Mouse (Mus musculus) mesoderm, embryonic 11.5 days (tissue): ENCODE measurements around the gene Best2.

Experiments
- DNase-seq: peaks from one replicate; pipeline ENCODE4 v3.0.0-alpha.2; 2012; ENCODE audit warnings: low read depth, low spot score

Best2 gene

DNA sequence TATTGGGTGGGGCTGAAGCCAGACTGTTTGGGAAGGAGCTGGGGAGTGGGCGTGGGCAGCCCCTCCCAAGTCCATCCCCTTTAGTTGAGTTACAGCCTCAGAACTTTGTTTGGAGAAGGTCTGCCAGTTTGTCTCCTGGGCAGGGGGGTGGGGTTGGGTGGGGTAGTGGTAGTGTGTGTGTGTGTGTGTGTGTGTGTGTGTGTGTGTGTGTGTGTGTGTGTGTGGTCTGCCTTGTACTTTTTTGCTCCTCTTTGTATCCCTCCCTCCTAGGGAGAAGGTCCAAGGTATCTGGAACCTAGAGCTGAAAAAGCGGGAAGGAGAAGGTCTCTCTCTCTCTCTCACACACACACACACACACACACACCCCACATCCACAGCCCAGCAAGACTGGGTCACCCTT lies at the start of gene Best2:
Gene Best2 (minus strand): TSS at position 101 of the 400 bp plus-strand sequence.
- no peak for DNase-seq

DNA sequence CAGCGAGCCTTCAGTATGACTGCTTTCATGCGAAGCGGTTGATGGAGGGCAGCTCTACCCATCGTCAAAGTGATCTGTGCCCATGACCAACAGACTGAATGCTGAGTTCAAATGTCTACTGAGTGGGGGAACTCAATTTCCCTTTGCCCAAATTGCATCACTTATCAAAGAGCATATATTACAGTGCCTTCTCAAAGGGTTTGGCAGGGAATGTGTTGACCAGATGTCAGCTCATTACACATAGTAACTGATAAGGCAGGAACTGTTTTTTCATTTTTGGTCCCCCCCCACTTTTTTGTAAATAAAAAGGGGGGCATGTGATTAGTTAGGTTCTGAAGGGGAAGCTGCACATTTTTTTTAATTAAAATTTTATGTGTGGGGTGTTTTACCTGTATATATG lies 48.3 kb upstream of the Best2 start:
- no peak for DNase-seq

DNA sequence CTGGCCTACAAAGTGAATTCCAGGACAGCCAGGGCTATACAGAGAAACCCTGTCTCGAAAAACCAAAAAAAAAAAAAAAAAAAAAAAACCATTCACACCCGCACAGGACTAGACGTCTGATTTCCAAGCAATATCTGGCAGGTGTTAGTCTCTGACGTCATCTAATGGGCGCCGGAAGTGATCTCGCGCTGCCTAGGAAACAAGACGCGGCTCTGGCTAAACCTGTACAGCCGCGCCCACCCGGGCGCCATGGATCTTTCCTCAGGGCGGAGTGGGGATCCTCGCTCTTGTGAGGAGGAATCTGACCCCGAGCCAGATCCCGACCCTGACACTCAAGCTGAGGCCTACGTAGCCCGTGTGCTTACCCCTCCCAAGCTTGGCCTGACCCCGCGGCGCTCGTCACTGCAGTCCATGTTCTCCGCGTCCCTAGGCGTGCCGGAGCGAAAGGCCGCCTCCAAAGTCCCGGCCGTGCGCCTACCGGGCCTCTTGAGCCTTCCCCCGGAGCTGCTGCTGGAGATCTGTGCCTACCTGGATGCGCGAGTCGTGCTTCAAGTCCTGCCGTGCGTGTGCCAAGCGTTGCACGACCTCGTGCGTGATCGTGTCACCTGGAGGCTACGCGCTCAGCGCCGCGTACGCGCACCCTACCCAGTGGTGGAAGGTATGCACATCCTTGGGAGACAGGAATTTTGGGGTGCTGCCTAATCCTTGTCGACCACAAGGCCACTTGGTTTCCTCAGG lies 45.7 kb upstream of the Best2 start, which contains the start of gene Fbxw9:
Gene Fbxw9 (plus strand): TSS at position 177 of the 738 bp plus-strand sequence.
- peak; percentile 94 for DNase-seq

DNA sequence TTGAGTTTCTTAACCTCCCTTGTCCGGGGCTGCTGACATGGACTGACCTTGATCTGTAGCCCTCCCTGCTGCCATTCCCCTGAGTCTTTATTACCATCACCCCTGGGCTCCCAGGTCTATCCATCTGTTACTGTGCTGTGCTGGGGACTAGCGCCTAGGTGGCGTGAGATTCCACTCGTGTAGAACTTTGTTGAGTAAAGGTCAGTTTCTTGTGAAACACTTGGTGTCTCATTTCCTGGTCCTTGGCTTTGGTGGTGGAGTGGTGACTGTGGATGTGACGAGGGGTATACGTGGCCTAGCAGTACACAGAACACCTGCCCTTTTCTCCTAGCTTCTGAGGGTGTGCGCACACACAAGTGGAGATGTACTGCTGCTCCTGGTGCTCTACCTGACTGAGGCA lies 43.0 kb upstream of the Best2 start:
- no peak for DNase-seq

DNA sequence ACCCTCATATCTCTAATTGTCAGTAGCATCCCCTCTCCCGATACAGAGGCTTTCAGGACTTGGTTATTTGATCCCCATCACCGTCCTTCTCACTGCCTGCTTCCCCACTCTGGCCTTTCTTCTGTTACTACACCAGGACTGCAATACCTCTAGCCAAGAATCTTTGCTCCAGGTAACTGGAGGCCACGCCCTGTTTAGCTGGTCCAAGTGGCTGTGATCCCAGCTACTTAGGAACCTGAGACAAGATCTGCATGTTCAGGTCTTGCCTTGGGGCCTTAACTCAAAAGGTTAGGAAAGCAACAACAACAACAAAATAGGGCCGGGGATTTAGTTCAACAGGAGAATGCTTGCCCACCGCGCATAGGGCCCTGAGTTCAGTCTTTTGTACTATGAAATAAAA lies 29.3 kb upstream of the Best2 start:
- DNase-seq = no peak

DNA sequence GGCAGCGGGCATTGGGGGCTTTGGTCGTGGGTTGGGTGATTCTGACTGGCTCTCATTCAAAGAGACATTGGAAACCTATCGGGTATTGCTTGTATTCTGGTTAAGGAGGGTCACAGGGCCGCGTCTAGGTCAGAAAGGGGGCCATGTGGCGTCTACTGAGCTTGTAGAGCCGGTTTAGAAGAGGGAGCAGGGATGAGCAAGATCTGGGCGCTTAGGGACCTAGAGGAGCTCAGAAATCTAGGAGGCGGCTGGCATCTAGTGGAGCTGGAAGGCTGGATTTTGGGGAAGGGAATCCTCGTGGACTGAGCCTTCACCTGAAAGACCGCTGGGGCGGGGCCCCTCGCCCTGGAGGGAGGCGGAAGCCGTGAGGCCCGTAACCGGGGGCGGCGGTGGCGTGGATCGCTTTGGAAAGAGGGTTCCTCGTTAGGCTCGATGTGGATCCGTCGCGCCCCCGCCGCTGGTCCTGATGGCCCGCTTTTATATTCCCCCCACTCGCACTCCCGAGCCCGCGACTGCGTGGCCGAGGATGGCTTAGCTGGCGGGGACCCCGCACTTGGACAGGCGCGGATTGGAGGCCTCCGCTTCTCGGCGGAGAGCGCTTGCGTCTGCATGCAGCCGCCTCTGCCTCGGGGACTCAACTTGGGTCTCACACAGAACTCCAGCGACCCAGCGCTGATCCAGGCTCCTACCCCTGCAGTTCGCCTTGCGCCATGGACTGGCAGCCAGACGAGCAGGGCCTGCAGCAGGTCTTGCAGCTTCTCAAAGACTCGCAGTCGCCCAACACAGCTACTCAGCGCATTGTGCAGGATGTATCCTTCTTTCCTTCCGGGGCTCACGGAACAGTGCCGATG lies 23.6 kb upstream of the Best2 start:
- DNase-seq = peak; percentile 32

DNA sequence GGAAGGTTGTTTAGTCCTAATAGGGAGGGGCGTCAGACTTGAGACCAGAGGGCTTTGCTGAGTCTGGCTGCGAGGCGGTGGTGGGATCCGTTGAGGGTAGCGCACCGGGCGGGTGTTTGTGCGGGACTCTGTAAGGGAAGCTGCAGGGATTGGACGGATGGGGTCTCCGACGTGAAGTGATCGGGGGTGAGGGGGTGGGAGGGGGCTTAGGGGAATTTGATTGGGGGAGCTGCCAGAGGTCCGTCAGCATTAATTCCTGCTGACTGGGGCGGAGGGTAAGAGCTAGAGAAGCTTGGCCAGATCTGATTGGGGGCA lies 23.0 kb upstream of the Best2 start:
- DNase-seq = peak; percentile 78

DNA sequence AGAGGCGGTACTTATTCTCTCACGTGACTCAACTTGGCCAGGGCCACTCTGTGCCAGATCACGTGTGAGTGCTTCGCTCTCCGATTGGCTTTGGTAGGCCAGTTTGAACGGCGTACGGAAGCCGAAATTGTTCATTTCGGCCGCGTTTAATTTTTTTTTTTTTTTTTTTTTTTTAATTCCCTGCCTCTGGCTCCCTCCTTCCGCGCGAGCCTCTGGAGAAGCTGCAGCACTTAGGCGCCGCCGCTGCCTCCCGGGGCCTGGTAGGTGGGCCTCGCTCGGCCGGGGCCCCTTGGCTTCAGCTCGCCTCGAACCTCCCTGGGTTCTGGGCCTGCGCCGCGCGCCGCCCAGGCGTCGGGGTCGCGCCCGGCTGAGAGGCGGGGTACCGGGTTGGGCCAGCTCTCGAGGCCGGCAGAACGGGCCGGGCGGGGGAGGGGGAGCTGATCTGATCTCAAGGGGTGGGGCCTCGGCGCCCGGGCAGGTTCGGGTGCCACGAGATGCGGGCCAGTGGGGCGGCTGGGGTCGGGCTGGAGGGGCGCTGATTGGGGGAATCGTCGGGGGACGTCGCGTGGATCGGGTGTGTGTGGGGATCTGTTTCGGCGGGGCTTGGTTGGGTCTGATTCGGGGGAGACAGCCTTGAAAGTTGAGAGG lies 22.5 kb upstream of the Best2 start, which contains the start of gene Tnpo2:
Gene Tnpo2 (plus strand): TSS at position 198 of the 648 bp plus-strand sequence.
- peak; percentile 97 for DNase-seq

DNA sequence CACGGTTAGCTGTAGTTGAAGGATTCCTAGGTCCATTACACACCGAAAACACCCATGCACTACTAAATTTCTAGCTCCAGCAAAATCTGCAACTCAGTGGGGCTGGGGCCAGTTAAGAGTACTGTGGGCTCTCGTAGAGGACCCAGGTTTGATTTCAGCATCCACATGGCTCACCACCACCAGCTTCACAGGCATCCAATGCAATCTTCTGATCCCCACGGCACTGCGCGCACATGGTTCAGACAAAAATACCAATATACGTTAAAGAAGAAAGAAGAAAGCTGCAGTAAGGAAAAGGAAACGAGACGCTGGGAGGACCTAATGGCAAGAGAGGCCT lies 22.0 kb upstream of the Best2 start:
- DNase-seq = no peak

DNA sequence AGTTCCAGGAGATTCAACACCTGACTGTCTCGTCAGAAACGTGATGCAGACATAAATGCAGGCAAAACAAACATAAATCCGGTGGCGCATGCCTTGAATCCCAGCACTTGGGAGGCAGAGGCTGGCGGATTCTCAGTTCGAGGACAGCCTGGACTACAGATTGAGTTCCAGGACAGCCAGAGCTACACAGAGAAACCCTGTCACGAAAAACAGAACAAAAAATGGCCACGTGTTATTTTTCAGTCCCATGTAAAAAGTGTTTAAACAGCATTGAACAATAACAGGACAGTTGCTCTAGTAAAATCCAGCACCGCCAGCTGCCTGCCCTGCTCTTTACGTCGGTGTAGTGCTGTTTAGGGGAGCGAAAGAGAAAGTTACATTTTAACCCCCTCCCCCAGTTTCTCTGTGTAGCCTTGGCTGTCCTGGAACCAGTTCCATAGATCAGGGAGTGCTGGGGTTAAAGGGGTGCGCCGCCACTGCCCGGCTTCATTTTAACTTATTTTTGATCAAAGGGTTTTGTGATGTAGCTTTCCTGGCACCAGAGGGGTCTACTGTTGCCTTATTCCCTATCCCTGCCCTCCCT lies 21.5 kb upstream of the Best2 start:
- DNase-seq = no peak

DNA sequence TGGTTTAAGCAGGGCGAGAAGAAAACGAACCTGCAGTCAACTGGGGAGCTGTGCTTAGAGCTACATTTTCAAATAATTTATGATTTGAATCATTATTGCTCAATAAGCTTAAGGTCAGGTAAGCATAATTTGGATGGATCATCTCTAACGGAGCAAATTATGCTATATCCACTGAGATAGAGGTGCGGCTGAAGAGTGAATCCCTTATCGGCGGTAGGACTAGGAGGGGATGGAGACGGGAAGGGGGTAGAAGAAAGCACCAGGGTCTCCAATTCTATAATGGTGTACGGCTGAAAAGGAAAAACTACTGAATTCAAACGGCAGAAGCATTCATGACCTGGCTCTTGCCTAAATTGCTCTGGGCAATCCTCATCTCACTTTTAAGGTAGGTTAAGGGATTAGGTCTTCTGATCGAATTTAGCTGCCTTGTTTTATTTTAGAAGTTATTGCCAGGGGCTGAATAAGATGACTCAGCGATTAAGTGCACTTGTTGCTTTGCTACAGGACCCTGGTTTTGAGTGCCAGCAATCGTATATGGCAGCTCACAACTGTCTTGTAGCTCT lies 20.9 kb upstream of the Best2 start:
- DNase-seq = peak; percentile 29

DNA sequence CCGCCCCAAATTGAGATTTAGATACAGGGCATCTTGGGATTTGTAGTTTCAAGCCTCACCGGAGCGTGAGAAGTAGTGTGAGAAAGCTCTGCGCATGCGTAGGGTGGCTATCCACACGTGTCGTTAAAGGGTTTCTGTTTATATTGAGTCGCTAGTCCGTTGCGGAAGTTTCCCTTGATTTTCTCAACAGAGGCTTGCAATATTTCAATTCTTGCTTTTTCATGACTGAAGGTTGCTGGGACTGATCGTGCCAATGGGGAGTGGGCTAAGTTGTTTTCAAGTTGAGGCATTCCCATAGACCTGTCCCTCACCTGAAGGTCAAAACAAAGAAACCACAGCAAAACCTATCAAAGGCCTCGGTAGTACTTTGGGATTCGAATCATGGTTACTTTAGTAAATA lies 20.4 kb upstream of the Best2 start:
- DNase-seq = peak; percentile 83

DNA sequence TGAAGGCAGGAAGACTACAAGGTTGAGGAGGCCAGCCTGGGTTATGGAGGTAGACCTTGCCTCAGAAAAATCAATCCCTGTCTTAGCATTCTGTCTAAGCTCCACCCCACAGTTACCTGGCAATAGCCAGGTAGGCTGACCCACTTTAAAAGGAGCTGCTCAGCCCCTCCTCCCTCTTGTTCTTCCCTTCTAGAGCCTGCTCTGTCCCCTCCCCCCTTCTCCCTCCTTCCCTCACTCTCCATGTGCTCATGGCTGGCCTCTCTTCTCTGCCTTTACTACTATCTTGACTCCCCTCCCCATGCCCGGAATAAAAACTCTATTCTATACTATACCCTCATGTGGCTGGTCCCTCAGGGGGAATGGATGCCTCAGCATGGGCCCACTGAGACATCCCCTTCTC lies 19.5 kb upstream of the Best2 start:
- DNase-seq = no peak

DNA sequence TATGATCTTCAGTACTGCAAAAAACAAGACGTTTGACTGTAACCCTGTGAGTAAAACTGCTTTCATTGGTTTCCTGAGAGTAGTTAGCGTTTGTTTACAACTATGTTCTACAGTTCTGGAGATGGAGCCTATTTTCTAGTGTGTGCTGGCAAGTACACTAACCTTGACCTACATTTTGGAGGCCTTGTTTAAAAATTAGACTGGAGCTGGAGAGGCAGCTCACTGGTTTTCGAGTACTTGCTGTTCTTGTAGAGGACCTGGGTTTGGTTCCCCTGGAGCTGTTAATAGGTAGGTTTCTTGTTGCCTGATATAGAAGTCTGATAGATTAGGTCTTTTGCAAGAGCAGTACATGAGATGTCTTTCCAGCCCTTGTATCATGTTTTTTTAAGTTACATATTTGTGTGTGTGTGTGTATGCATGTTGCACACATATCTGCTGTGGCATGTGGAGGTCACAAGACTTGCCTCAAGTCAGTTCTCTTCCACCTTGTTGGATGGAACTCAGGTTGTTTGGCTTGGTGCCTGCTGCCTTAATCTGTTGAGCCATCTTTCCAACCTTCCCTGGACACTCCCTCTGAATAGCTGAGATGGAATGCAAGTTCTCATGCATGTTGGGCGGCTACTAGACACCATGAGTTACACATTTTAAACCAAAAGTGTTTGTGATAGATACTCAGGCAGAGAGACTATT lies 18.4 kb upstream of the Best2 start:
- no peak for DNase-seq

DNA sequence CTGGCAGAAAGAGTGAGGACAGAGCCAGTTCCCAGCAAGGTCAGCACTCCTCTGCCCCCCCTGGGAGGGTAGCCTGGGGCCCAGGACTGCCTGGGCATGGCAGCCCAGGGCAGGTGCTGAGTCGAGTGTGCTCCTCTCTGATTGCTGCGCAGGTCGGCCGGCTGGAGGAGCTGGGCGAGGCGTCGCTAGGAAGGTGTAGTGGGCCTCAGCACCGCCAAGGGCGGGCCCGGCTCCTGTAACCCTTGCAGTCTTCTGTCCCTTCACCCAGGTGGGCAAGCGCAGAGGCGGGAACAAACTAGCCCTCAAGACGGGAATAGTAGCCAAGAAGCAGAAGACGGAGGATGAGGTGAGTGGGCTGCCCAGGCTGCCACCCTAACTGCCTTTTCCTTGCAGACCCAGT lies 14.9 kb upstream of the Best2 start:
- DNase-seq = no peak

DNA sequence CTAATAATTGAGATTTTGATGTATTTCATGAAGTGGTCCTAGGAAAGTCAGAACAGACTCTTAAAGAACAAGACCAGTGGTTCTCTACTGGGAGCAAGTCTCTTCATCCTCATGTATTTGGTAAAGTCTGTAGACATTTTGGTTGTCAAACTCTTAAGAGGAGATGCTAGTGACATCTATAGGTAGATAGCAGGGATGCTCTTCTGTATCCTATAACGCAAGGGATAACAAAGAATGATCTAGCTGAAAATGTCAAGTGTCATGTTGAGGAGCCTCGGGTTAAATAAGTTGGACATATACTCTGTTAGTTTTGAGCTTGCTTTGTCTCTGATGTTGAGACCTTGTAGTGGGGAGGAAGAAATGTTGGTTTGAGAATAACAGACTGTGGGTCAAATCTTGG lies 13.6 kb upstream of the Best2 start:
- DNase-seq = no peak

DNA sequence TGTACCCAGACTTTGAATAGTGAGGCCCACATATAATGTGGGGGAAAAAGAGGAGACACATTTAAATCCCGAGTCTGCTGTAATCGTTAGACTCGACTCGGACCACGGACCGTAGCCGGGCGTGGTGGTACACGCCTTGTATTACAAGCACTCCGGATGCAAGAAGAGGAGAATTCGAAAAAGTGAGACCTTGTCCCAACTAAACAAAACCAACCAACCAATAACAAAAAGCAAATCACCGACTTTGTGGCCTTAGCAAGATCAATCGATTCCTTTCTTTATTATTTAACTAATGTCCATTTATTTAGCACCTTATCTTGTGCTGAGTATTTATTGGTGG lies 13.2 kb upstream of the Best2 start:
- peak; percentile 18 for DNase-seq

DNA sequence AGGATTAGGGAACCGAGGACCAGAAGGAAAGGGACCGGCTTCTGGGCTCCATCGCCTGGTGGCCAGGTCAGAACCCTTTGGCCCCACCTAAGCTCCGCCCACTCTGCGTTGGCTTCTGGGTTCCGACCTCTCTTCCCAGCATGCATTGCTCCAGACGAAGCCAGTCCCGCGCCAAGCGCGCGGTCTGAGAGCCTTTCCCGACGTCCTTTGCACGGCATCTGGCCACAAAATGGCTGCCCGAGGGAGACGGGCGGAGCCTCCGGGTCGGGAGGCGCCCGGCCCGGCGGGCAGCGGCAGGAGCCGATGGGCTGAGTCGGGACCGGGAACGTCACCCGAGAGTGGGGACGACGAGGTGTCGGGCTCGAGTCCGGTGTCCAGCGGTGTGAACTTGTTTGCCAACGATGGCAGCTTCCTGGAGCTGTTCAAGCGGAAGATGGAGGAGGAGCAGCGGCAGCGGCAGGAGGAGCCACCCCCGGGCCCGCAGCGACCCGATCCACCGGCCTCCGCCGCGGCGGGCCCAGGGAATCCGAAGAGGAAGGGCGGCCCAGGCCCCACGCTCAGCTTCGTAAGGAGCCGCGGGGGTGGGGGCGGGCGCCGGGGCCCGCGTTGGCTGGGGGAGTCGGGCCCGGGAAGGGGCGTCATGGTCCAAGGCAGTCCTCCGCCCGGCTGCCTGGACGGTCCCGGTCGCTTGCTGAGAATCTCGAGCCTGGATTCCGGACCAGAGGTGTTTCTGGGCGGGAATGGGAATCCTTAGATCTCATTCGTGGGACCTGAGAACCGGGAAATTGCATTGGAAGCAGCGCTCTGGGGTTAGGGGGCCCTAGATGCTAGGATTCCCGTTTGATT lies 12.6 kb upstream of the Best2 start, which contains the start of gene Trir:
Gene Trir (plus strand): TSS at position 154 of the 846 bp plus-strand sequence.
- DNase-seq = peak; percentile 97

DNA sequence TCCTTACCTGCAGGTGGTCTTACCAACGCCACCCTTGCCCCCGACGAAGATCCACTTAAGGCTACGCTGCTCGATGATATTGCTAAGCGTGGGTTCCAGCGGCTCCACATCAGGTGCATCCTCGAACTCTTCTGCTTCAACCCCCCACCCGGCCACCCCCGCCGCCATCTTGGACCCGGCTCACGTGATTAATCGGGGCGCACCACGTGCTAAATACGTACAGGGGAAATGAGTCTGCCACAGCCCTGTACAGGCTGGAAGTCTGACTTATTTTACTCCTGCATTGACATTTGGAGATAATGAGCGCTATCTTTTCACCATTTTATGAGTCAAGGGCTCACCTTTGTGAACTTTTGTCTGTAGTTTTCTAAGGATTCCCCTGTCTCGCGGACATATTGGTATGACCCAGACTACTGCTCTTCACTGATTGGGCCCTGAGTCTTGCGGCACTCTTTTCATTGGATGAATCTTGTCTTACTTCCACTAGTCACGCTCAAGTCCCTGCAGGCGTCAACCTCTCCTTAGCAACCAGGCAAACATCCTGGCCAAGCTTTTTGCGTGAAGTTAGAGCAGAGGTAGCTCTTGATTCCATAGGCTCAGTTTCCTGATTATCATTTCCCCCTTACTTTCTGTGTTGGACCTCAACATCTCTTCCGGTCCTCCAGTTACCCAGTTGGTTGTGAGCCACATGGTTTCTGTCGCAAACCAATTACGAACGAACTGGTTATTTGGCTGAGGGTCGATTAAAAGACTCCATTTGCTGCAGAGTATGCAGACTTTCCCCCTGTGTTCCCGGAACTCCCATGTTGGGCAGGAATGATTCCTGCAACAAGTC lies 11.0 kb upstream of the Best2 start, which contains the start of gene Asna1:
Gene Asna1 (minus strand): TSS at position 184 of the 835 bp plus-strand sequence.
- DNase-seq = peak; percentile 94
